Mouse (Mus musculus) thymus, postnatal 36 days (tissue): ENCODE measurements around the gene Dbil5.
"Not testable (repeated sequence)": the region's sequence is repeated elsewhere in the genome, so short reads cannot be mapped to it uniquely, and the experiment has no call there.

Experiments
- DNase-seq, 2 experiments: peaks; one replicate each; pipeline ENCODE4 v3.0.0; 2022; ENCODE audit warnings: mixed read lengths in 2 of 2

Dbil5 gene

DNA sequence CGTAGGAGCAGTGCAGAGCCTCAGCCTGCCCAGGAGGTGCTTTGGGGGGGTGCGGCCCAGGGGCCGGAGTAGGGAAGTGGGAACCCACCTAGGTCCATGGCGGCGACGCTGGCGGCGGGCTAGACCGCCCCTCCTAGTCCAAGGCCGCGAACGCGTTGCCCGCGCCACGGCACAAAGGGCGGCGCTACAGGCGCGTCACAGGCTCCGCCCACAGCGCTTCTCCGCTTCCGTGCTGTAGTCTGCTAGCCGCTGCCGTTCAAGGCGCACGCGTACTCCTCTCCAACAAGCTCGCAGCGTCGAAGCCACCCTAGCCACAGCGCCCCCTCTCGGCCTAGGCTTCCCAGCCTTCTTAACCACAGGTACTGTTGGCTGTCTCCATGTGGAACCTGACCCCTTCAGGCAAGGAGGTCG lies at the start of gene Dbil5, which contains the start of gene Gemin4:
Gene Dbil5, plus strand, starts transcription at position 219 of the 411 bp plus-strand sequence.
Gene Gemin4, minus strand, starts transcription at position 275 of the 411 bp plus-strand sequence.
- DNase-seq: peak; percentile 97 to 98

DNA sequence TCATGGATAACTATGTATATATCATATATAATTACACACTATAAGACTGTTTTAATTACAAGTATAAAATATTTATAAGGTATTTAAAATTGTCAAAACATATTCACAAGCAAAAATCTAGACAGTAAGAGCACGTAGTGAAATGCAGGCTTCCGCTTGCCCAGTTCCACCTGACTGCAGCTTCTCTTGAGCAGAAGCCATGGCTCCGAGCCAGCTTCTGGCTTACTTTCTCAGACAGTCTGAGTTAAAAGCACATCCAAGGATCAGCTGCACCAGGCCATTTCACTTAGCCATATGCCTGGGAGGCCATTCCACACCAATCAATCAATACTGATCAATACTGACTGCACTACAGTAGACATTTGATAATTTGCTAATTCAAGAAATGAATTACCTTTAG lies 48.4 kb upstream of the Dbil5 start:
- no peak for DNase-seq

- DNase-seq: no peak
These were observed 47.2 kb upstream of the Dbil5 start for GRCm38 (mm10) chr11:76170207-76170606.

- peak; percentile 7 to 12 for DNase-seq
These were observed 38.5 kb upstream of the Dbil5 start for GRCm38 (mm10) chr11:76178726-76179494.

DNA sequence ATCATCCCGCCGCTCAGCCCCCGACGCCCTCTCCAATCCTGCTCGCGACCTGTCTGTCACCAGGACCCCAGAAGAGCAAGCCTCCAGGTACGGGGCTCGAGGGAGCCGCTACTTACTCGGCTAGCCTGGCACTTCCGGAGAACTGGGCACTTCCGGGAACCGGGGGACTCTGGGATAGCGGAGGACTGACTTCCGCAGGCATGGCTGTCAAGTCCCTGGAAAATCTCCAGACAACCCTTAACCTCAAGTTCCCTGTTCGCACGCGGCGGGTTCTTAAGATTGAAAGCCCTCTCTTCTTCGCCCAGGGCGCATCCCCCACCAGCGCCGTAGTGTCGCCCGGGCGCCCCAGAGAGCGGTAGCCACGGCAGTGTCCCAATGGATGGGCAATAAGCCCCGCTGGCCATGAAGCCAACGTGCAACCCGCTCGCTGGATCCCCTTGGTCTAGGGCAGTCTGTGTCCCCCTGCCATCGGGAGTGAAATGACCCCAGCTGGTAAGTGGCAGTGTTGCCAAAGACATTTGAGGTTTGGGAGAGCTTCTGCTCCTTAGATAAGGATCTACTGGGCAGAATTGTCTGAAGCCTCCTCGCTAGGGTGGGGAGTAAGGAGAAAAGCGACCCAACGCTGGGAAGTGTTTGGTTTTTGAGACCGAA lies 37.8 kb upstream of the Dbil5 start, which contains the start of the genes Vps53 and Fam57a:
Gene Vps53, minus strand, starts transcription at position 153 of the 651 bp plus-strand sequence.
Gene Fam57a, plus strand, starts transcription at position 177 of the 651 bp plus-strand sequence.
- peak; percentile 82 to 84 for DNase-seq

DNA sequence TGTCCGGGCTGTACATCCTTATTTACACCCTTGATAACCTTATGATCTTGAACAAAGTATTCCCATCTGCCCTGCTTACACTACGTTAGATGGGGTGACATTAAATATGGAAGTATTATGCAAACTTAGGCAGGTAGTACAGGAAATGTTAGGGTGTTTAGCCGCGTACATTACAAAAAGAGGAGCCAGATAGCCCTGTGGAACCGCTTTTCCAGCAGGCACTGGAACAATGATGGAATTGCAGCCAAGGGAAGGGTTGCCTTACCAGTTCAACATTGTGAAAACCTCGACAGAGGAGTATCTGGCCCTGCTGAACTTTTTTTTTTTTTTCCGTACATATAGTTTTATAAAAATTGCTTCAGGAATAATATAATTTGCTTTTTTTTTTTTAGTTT lies 37.3 kb upstream of the Dbil5 start:
- no peak for DNase-seq

DNA sequence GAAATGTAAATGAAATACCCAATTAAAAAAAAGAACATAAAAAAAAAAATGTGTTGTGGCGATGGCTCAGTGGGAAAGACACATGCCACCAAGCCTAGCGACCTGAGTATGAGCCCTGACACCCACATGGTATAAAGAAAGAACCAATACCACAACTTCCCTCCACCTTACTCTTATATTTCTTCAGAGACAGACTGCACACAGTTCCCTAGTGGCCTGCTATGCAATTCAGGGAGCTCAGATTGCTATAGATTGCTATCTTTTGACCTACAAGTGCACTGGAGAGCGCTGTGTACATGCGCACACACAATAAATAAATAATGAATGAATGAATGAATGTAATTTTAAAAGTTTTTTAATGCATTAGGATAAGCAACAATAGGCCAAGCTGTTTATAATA lies 33.7 kb upstream of the Dbil5 start:
- no peak for DNase-seq

DNA sequence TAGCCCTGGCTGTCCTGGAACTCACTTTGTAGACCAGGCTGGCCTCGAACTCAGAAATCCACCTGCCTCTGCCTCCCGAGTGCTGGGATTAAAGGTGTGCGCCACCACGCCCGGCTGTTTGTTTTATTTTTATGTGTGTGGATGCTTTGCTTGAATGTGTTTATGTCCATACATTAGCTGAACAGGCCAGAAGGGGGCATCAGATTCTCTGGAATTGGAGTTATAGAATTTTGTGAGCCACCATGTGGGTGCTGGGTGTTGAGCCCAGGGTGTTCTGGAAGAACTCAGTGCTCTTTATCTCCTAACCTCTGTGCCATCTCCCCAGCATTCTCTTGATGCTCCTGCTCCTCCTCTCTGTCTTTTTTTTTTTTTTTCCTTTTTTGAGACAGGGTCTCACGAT lies 30.5 kb upstream of the Dbil5 start:
- DNase-seq: no peak

DNA sequence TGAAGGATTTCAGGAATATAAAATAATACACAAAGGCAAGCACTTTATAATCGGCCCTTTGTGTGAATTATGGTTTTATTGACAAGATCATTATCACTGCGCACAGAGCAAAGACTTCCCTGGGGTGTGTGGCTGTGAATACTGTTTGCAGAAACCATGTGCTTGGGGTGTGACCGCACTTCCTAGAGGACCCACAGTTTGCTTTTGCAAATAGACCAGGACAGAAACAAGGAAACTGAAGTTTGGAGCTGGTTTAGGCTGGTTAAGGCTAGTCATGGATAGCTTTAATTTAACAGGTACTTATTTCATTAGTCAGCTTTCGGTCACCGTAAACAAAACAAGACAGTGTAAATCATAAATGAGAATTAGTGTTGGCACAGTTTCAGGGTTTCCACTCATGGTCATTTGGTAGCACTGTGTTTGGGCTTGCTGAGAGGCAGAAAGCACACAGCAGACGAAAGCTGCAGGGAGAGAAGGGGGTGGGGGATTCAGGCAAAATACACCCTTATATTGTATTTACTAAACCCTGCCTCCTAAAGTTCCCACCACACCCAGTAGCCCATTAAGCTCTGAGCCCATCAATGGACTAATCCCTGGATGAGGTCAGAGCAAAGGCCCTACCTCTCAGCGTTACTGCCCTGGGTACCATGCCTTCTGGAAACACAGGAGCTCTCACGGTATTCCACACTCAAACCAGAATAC lies 21.0 kb upstream of the Dbil5 start:
- DNase-seq: no peak

DNA sequence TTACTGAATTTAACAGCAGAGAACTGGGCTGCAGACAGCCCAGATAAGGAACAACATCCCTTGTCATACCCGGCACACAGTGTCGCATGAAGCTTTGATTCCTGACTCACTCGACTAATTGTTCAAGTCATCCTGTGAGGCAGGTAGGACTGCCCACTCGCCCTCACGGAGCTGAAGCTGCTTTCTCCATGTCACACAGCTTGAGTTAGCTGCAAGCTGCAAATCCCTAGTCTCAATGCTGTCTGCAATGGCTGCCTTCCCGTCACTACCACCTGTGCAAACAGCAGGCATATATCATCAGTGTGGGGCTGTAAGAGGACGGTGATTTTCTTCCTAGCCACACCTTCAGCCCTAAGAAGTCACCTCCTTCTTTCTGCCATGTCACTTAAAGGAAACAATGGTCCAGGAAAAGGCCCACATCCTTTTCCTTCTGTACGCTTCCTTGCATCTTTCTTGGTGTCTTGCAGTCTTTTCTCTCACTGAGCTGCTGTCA lies 20.4 kb upstream of the Dbil5 start:
- DNase-seq: no peak

DNA sequence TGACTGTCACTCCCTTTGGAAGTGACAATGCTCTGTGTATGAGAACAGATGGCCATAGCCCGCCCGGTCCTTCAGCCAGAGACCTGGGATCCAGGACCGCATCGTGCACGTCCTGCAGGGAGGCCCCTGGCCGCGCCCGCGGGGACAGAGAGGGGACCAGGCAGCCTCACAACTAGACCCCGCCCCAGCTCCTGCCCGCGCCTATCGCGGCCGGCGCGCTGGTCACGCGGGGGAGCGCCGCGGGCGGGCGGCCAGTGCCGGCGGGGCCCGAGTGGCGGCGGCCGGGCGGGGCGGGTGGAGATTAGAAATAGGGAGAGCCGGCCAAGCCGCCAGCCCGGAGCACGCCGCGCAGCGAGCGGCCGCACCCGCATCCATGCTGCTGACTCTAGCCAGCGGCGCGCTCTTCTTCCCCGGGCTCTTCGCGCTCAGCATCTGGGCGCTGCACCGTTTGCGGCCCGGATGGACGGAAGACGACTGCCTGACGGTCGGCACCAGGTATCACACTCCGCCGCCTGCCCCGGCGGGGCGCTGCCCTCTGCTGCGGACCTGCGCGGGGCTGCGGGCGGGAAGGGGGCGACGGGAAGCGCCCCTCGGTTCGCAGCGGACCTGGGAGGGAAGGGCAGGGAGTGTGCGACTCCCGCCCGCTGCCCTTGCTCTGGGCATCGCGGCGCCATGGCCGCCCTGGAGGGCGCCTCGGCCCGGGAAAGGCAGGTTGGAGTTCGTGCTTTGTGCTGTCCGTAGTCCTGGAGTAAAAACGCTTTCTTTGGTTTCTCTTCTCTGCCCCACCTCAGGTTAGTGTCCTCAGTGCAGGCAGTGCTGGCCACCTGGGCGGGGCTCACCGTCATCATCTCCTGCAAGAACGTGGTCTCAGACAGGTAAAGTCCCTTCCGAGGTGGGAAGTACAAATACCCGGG lies 15.4 kb upstream of the Dbil5 start:
- peak; percentile 25 to 37 for DNase-seq

DNA sequence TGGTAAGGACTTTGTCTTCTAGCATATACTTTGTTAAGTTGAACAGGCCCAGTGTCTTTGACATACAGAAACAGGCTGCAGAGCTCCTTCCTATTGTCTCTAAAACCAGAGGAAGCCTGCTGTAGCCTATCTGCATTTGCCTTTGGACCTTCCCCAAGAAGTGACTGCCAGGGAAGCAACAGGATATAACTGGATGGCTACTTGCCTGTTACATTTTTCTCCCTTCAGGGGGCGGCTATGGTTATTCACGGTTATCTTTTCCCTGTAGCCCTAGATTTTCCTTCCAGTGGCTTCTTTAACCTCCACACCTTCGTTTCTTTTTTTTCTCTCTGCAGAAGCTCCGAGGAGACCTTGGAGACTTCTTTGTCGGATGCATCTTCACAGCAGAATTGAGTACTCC lies 10.6 kb upstream of the Dbil5 start:
- no peak for DNase-seq

DNA sequence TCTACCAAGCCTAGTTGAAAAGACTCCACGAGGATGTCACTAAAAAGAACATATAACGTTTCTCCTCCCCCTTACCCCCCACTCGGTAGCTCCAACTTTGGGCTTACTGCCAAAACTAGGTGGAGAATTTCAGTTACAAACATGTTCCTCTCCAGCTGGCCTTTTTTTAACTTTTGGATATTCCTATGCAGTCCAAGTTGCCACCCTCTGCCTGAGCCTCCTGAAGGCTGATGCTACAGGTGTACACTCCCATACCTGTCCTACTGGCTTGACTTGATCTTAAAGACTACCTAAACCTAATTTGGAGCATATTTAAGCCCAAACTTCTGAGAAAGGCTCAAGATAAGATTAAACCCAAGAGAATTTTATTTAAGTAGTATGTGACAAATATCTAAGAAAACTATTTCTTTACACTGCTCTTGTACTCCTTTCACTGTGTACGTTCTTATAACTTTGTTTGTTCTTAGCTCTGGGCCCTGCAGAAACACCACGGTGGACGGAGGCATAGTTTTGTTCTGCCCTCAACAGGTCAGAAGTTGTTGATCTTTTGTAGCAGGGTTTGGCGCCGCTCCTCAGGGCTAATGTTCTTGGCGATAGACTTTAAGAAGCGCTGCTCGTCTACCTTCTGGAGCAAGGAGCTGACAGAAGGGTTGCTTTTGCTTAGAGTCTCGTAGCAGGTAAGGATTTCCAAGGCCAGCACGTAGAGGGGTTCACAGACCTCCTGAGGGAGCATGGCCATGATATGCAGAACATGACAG lies 7.0 kb upstream of the Dbil5 start:
- DNase-seq: no peak

DNA sequence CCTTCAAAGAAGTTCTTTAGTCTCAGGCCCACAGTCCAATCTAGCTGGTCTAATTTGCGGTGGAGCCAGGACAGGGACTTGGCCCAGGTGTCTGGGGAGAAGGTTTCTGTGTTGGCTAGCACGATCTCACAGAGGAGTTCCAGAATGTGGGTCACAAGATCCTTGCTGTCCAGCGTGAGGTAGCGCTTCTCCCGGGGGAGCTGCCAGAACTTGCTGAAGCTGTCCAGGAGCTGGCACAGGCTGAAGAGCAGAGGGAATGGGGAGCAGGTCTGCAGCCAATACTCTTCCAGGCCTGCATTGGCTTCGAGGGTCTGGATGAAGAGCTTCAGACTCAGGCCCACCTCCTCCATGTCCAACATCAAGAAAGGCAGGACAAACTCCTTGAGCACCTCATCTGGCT lies 5.8 kb upstream of the Dbil5 start:
- DNase-seq: not testable (repeated sequence)

- DNase-seq: no peak
These were observed 3.6 kb upstream of the Dbil5 start for GRCm38 (mm10) chr11:76213841-76214240.

DNA sequence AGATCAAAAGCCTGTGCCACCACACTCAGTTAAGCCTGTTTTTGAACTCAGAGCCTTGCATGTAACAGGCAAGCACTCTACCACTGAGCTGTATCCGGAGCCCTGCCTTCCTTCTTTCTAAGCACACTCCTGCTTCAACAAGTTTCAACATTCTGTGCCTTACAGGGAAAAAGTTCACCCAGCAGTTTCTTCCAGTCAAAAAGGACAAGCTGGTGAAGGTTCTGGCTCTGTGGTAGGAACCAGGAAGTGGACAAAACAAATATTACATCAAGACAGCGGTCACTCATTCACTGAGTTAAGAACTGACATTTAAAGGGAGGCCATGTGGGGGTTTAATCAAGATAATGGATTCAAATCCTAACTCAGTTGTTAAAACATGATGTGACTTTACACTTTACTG lies 2.4 kb upstream of the Dbil5 start:
- no peak for DNase-seq

DNA sequence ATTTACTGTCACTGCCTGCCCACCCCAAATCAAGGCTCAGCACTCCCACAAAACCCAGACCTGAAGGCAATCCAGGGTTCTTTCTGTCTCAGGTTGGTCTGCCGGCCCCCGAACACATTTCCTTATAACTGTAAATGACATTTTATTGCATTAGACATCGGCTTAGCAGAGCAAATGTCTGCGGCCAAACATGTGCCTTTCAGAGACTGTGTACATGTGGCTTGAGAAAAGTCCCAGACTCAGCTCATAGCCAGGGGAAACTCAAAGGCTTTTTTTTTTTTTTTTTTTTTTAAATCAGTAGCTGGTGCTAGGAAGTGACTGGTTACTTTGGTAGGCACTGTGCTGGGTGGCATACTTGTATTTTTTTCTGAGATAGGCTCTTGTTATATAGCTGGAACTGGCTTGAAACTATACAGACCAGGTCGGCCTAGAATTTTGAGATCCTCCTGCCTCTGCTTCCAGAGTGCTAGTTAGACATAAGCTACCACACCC lies 1.3 kb upstream of the Dbil5 start:
- no peak for DNase-seq

DNA sequence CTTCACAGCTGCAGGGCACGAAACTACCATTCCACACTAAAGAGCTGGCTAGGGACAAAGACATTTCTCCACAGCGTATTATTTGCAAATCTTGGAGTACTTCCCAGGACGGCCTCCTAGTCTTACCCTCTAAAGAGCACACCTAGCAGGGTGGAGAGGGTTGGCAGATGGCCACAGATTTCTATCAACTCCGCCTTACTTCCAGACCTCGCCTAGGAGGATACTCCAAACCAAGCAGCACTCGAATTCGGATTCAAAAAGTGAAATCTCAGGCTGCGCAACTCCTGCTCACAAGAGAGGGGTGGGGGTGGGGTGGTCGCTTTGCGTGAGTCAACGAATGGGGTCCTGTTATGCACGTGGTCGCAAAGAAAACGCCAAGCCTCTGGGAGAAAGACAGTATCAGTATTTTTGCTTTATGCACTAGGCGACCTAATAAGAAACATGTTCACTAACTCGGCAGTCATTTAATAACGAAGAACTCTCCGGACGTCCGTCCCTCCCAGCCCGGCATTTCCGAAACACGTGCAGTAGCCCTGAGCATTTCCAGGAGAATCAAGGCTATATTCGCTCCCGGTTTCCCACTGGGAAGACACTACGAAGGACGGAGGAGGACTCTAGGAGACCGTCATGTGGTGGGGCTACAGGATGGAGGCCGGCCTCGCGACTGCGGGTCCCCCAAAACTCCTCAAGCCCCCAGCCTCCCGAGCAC lies 573 bp upstream of the Dbil5 start:
- DNase-seq: peak in 1 of 2 experiments; percentile 6

DNA sequence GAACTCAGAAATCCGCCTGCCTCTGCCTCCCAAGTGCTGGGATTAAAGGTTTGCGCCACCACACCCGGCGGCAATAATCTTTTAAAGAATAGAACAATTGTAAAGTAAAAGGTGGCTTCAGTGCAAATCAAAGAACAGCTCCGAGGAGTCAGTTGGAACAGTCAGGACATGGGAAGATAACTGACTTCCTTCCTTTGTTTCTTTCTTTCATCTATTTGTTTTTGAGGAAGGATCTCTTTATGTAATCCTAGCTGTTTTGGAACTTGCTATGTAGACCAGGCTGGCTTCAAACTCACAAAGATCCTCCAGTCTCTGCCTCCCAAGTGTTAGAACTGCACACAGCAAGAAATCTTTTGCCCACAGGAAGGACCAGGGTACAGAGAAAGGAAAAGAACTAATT lies 7.2 kb downstream of the Dbil5 start:
- DNase-seq: no peak

DNA sequence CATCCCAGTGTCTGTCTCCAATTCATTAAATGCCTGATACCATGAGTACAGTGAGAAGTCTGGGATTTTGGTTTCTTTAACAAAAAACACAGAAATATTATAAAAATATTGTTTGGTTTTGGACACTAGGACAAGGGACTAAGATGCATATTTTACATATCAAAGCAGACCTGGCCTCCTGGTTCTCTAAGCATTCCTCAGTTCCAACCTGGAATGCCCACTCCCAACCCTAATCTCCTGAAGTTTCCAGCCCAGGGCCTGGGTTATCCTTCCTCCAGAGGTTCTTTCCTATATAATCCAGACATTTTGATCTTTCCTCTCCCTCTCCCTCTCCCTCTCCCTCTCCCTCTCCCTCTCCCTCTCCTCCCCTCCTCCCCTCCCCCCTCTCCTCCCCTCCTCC lies 7.6 kb downstream of the Dbil5 start:
- no peak for DNase-seq

DNA sequence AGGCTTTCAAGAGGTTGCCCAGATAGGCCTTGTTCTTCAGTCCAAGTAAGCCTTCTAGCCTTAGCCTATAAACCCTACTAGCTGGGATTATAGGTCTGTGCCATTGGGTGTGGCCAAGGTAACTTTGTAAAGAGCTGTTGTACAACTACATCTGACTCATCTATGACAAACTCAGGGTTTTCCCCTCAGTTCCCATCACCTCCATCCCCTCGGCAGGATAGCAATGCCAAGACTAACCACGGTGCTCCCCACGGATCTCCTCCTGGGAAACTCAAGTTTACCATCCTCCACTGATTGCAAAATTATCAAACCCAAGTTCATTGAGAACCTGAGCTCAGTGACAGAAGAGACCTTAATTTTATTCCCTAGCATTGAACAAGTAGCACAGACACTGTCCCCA lies 18.7 kb downstream of the Dbil5 start:
- DNase-seq: no peak
